Mouse (Mus musculus): ENCODE results near the gene Dnah7a. TPM values are rescaled to one million over a fixed set of nuclear protein-coding genes. Genes with fewer than 3 reads are reported as not detected.
"Not testable (repeated sequence)": the region's sequence is repeated elsewhere in the genome, so short reads cannot be mapped to it uniquely, and the experiment has no call there.

The Dnah7a gene
- polyA plus RNA-seq, 1 experiment from 2014 or later = not detected

DNA sequence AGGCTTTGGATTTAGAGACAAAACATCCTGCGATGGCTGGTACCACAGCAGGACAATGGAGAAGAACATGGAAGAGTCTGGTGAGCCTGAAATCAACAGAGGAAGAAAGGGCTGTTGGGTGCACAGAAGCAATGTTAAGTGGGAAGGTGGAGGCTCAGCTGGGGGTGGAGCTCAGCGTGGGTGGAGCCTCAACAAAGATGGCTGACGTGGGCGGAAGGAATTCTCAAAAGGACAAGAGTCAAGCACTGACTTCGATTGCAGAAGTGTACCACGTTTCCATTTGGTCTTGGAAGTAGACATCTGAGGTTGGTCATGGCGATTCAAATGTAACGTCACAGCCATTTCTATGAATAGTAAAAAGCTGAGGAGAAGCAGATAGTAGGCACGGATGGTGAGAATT lies 4.5 kb upstream of the Dnah7a start:
- no peaks in the 10 kb centered on the region for H3K9me3 ChIP-seq (ENCODE audit: low read length)
- no peaks in the 10 kb centered on the region for H3K27me3 ChIP-seq (ENCODE audit: insufficient read depth, low read length)
- no peak for DNase-seq
- 84% methylated on average over 9 of the region's 9 CpGs for WGBS (ENCODE audit: insufficient replicate concordance)
- H3K4me2 ChIP-seq (ENCODE audit: low read depth, low read length) = no peak overlapping the region
- H3K4me3 ChIP-seq (ENCODE audit: low read depth, low read length) = no peak overlapping the region
- H3K27ac ChIP-seq (ENCODE audit: low read depth) = no peak overlapping the region
- H3K36me3 ChIP-seq (replicated peaks; ENCODE audit: insufficient read depth, low read length) = no peaks in the 10 kb centered on the region
- no peak for TF ChIP-seq EP300 (IDR thresholded peaks at IDR 0.05; ENCODE audit: low read depth)
- TF ChIP-seq CTCF (IDR thresholded peaks at IDR 0.05; ENCODE audit: low read depth) = no peak
- H3K9ac ChIP-seq (replicated peaks) = no peak overlapping the region
- H3K4me1 ChIP-seq (ENCODE audit: insufficient read depth) = peaks cover 3% of the 10 kb centered on the region
- ATAC-seq = no peak

DNA sequence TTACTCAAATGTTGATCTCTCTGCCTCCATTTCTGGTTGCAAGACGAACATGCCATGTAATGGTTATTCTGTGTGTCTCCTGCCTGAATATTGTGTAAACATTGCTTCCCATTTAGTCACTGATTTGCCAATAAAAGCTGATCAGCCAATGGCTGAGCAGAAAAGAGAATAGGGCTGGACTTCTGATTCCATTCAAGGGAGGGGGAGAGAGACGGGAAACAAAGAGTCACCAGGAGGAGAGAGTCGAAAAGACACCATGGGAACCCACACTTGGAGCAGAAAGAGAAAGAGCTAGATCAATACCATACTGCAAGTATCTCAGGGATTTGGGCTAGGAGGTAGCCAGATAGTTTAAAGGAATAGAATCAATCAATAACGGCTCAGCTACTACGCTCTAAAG lies 3.0 kb upstream of the Dnah7a start:
- H3K4me1 ChIP-seq (ENCODE audit: insufficient read depth); H3K36me3 ChIP-seq (replicated peaks; ENCODE audit: insufficient read depth, low read length); DNase-seq; H3K27me3 ChIP-seq (ENCODE audit: insufficient read depth, low read length); H3K27ac ChIP-seq (ENCODE audit: low read depth); H3K9ac ChIP-seq (replicated peaks); H3K4me3 ChIP-seq (ENCODE audit: low read depth, low read length); ATAC-seq; H3K4me2 ChIP-seq (ENCODE audit: low read depth, low read length); H3K9me3 ChIP-seq (ENCODE audit: low read length): not testable (repeated sequence)
- 66% methylated on average over 5 of the region's 5 CpGs for WGBS (ENCODE audit: insufficient replicate concordance)

DNA sequence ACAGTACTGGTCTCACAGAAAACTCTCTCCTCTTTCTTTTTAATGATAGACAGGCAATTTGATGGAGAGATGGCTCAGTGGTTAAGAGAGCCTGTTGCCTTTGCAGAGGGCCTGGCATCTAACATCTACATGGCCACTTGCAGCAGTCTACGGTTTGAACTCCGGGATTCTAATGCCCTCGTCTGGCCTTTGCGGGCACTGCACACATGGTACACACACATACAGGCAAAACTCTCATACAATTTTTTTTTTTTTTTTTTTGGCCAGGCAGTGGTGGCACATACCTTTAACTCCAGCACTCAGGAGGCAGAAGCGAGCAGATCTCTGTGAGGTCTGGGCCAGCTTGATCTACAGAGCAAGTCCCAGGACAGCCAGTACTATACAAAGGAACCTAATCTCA lies 2.4 kb downstream of the Dnah7a start:
- Histone ChIP-seq H3K4me3 (ENCODE audit: low read depth, low read length) (no peak overlapping the region), H3K4me2 (ENCODE audit: low read depth, low read length) (no peak overlapping the region), H3K27me3 (ENCODE audit: insufficient read depth, low read length) (no peaks in the 10 kb centered on the region), H3K9ac (replicated peaks) (no peak overlapping the region), H3K27ac (ENCODE audit: low read depth) (no peak overlapping the region), H3K4me1 (ENCODE audit: insufficient read depth) (peaks cover 3% of the 10 kb centered on the region), H3K36me3 (replicated peaks; ENCODE audit: insufficient read depth, low read length) (no peaks in the 10 kb centered on the region), H3K9me3 (ENCODE audit: low read length) (no peaks in the 10 kb centered on the region)
- no peak for ATAC-seq
- WGBS (ENCODE audit: insufficient replicate concordance) = 88% methylated on average over 5 of the region's 5 CpGs
- no peak for DNase-seq
- 0 out of 2 replicates have a peak, but pooled peaks have one; percentile 3 for TF ChIP-seq CTCF (IDR thresholded peaks at IDR 0.05; ENCODE audit: low read depth)
- TF ChIP-seq EP300 (IDR thresholded peaks at IDR 0.05; ENCODE audit: low read depth) = no peak

DNA sequence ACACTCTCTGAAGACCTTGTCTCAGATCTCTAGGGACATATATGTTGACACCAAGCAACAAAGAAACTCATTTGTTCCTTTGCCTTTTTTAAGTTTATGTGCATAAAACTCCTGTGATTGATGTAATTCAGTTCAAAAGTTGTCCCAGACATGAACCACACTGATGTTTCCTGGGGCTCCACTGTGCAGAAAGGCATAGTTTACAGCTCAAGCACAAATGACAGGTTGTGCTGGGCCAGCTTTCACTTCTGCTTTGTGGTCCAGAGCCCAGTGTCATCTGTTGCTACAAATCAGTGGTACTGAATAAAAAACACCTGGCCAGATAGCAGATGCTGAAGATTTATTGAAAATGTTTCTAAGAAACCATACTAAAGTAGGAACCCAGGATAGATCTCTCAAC lies 42.3 kb downstream of the Dnah7a start:
- not testable (repeated sequence) for ATAC-seq; H3K36me3 ChIP-seq (replicated peaks; ENCODE audit: insufficient read depth, low read length); H3K27ac ChIP-seq (ENCODE audit: low read depth); H3K9me3 ChIP-seq (ENCODE audit: low read length); H3K4me1 ChIP-seq (ENCODE audit: insufficient read depth); H3K9ac ChIP-seq (replicated peaks); H3K4me3 ChIP-seq (ENCODE audit: low read depth, low read length); DNase-seq; H3K4me2 ChIP-seq (ENCODE audit: low read depth, low read length); H3K27me3 ChIP-seq (ENCODE audit: insufficient read depth, low read length)

DNA sequence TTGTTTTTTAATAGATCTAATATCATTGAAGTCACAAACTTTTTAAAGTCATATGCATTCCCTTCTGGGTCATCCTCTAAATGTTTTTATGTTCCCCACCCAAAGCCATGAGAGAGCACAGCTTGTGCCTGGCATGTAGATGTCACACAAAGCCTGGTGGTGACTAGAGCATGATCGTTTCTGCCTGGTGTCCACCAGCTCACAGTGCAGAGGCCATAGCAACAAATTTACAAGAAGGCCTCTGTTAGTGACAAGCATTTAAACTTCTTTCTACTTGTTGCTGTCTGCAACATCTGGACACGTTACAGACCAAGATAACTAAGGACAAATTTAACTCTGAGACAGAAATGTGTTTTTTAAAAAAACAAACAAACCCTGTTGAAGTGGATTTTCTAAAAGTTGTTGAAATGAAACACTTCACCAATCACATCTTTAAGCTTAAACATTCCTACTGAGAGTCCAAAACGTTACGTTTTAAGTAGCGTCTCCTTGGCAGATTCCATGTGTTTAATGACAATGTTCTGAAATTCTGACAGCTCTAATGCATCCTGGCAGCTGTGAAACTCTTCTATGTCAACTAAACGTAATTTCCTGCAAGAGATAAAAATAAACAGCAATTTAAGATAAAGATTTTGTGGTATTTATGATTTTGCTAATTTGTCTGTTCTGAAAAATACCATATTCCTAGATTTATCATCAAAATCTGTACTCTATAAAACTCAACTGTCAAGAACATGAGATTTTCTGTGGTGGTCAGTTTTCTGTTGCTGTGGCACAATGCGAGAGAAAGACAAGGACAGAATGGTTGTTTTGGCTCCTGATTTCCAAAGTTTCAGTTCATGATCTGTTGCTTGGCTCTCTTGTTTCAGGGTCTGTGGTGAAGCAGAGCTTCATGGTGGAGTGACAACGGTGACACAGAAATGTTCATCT lies 66.5 kb downstream of the Dnah7a start:
- ATAC-seq (no peak), DNase-seq (no peak)
- TF ChIP-seq CTCF (IDR thresholded peaks at IDR 0.05; ENCODE audit: low read depth) (no peak), EP300 (IDR thresholded peaks at IDR 0.05; ENCODE audit: low read depth) (no peak)

DNA sequence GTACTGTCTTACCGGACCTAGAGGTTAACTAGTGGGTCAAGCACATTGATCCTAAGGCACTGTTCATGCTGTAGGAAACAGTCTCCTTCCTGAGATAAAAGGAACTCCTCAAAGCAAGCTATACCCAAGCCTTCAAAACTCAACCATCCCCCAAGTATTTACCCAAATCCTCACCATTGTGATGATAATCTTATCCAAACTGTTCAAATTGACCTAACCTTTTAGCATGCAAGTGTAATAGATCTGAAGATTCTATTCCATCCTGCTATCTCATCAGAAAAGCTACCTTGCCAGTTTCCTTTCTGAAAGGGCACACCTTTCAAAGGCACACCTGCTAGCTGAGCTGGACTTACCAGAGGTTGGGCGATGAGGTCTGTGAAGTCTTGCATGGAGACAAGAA lies 70.9 kb downstream of the Dnah7a start:
- WGBS (ENCODE audit: insufficient replicate concordance) = 41% methylated on average over 2 of the region's 2 CpGs
- not testable (repeated sequence) for H3K27ac ChIP-seq (ENCODE audit: low read depth); H3K9ac ChIP-seq (replicated peaks); H3K4me1 ChIP-seq (ENCODE audit: insufficient read depth); H3K27me3 ChIP-seq (ENCODE audit: insufficient read depth, low read length); H3K9me3 ChIP-seq (ENCODE audit: low read length); H3K4me3 ChIP-seq (ENCODE audit: low read depth, low read length); H3K4me2 ChIP-seq (ENCODE audit: low read depth, low read length); DNase-seq; ATAC-seq; H3K36me3 ChIP-seq (replicated peaks; ENCODE audit: insufficient read depth, low read length)

More for the DNA sequence above, 66.5 kb downstream of the Dnah7a start:
- no peak overlapping the region for H3K4me3 ChIP-seq (ENCODE audit: low read depth, low read length)
- H3K4me2 ChIP-seq (ENCODE audit: low read depth, low read length) = no peak overlapping the region
- H3K36me3 ChIP-seq (replicated peaks; ENCODE audit: insufficient read depth, low read length) = no peaks in the 10 kb centered on the region
- H3K9ac ChIP-seq (replicated peaks) = no peak overlapping the region
- no peaks in the 10 kb centered on the region for H3K9me3 ChIP-seq (ENCODE audit: low read length)
- no peaks in the 10 kb centered on the region for H3K27me3 ChIP-seq (ENCODE audit: insufficient read depth, low read length)
- no peak overlapping the region for H3K27ac ChIP-seq (ENCODE audit: low read depth)
- H3K4me1 ChIP-seq (ENCODE audit: insufficient read depth) = no peaks in the 10 kb centered on the region
- WGBS (ENCODE audit: insufficient replicate concordance) = 66% methylated on average over 8 of the region's 8 CpGs

DNA sequence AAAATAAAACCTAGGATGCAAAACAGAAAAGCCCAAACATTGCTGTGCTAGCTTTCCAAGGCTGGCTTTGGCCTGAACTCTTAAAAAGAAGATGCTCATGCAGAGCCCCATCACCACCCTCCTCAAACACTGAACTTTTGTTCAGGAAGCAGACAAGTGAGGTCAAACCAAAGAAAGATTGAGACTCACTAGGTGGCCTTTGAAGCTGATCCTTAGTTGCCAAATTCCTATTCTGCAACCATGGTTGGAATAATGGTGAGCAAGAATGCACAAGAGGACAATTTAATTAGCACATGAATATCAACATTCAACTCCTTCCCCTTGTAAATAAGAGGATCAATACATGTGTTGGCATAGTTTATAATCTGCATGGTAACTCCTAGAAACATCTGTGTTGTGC lies 74.5 kb downstream of the Dnah7a start:
- not testable (repeated sequence) for H3K4me2 ChIP-seq (ENCODE audit: low read depth, low read length); H3K27me3 ChIP-seq (ENCODE audit: insufficient read depth, low read length)

More for the DNA sequence above, 74.5 kb downstream of the Dnah7a start:
- H3K4me3 ChIP-seq (ENCODE audit: low read depth, low read length); ATAC-seq; H3K36me3 ChIP-seq (replicated peaks; ENCODE audit: insufficient read depth, low read length); H3K9ac ChIP-seq (replicated peaks); H3K9me3 ChIP-seq (ENCODE audit: low read length); DNase-seq; H3K4me1 ChIP-seq (ENCODE audit: insufficient read depth); H3K27ac ChIP-seq (ENCODE audit: low read depth): not testable (repeated sequence)
